Comparison of ENCODE assay signal across 8 mouse cellular contexts in genomic region chr1:70128035-70128434, GRCm38 (mm10).
A peak's percentile ranks its signal among the peaks of the same experiment; 100 is the strongest.
DNase-seq lines count a peak whose midpoint lies in the region; ATAC-seq and TF ChIP-seq lines count a peak whose summit lies in the region.

No protein-coding gene starts in this region.

- H3K36me3 ChIP-seq in forebrain, embryonic 14.5 days (ENCODE audit: control insufficient read depth, insufficient read depth, low read length) = no peaks in the 10 kb centered on the region
- no peaks in the 10 kb centered on the region for H3K36me3 ChIP-seq in forebrain, embryonic 12.5 days (replicated peaks)
- no peaks in the 10 kb centered on the region for H3K36me3 ChIP-seq in limb, embryonic 14.5 days (ENCODE audit: control insufficient read depth, insufficient read depth, low read length)
- H3K36me3 ChIP-seq in limb, embryonic 10.5 days = no peaks in the 10 kb centered on the region
- H3K36me3 ChIP-seq in hindbrain, embryonic 10.5 days = no peaks in the 10 kb centered on the region

- TF ChIP-seq POLR2A in limb, embryonic 14.5 days (IDR thresholded peaks at IDR 0.05; ENCODE audit: borderline replicate concordance, extremely low read depth, insufficient read depth, insufficient read length) = no peak

- peak; percentile 63 for DNase-seq in forebrain, embryonic 14.5 days (ENCODE audit: low spot score)
- DNase-seq in limb, embryonic 14.5 days (ENCODE audit: low spot score) = peak; percentile 28
- no peak for DNase-seq in limb, embryonic 10.5 days (ENCODE audit: low spot score)
- DNase-seq in MEL-GATA-1-ER (ENCODE audit: extremely low read depth, low read depth) = peak; percentile 2
- peak; percentile 11 to 58 for DNase-seq in kidney, postnatal 36 days
- DNase-seq in hindbrain, embryonic 10.5 days (ENCODE audit: low spot score) = no peak

- no peaks in the 10 kb centered on the region for H3K27me3 ChIP-seq in forebrain, embryonic 14.5 days (replicated peaks; ENCODE audit: control insufficient read depth, insufficient read depth, low read length)
- H3K27me3 ChIP-seq in forebrain, embryonic 12.5 days = no peaks in the 10 kb centered on the region
- no peaks in the 10 kb centered on the region for H3K27me3 ChIP-seq in limb, embryonic 14.5 days (ENCODE audit: control insufficient read depth, insufficient read depth, low read length)
- H3K27me3 ChIP-seq in limb, embryonic 10.5 days (ENCODE audit: low read depth, poor library complexity, severe bottlenecking) = no peaks in the 10 kb centered on the region
- no peaks in the 10 kb centered on the region for H3K27me3 ChIP-seq in hindbrain, embryonic 10.5 days (ENCODE audit: insufficient read depth, poor library complexity, severe bottlenecking)

- peak; percentile 55; the same call in 1 of the 2 replicates for ATAC-seq in forebrain, embryonic 14.5 days
- ATAC-seq in forebrain, embryonic 12.5 days (ENCODE audit: low FRiP score) = no peak
- ATAC-seq in limb, embryonic 14.5 days (ENCODE audit: low FRiP score, low read depth) = no peak
- ATAC-seq in monocyte, adult 5-6 weeks (replicated peaks; ENCODE audit: insufficient number of reproducible peaks, low FRiP score, low TSS enrichment, poor library complexity, severe bottlenecking) = no peak

- no peak overlapping the region for H3K9ac ChIP-seq in forebrain, embryonic 14.5 days (ENCODE audit: low read length)
- H3K9ac ChIP-seq in forebrain, embryonic 12.5 days = no peak overlapping the region
- no peak overlapping the region for H3K9ac ChIP-seq in limb, embryonic 14.5 days (ENCODE audit: low read depth, low read length, severe bottlenecking)

- 53% methylated on average over 2 of the region's 2 CpGs for WGBS in forebrain, embryonic 14.5 days
- WGBS in forebrain, embryonic 12.5 days = 54% methylated on average over 2 of the region's 2 CpGs
- 65% methylated on average over 2 of the region's 2 CpGs for WGBS in limb, embryonic 14.5 days
- WGBS in limb, embryonic 10.5 days = 70% methylated on average over 2 of the region's 2 CpGs
- 72% methylated on average over 2 of the region's 2 CpGs for WGBS in hindbrain, embryonic 10.5 days

- H3K27ac ChIP-seq in forebrain, embryonic 14.5 days (ENCODE audit: low read depth, low read length) = no peak overlapping the region
- H3K27ac ChIP-seq in forebrain, embryonic 12.5 days = no peak overlapping the region
- H3K27ac ChIP-seq in limb, embryonic 14.5 days (replicated peaks; ENCODE audit: low read depth, low read length) = no peak overlapping the region
- no peak overlapping the region for H3K27ac ChIP-seq in limb, embryonic 10.5 days
- H3K27ac ChIP-seq in hindbrain, embryonic 10.5 days = no peak overlapping the region

- H3K4me1 ChIP-seq in forebrain, embryonic 14.5 days (ENCODE audit: control insufficient read depth, insufficient read depth, low read length) = no peaks in the 10 kb centered on the region
- H3K4me1 ChIP-seq in forebrain, embryonic 12.5 days = no peaks in the 10 kb centered on the region
- no peaks in the 10 kb centered on the region; the same call in 1 of the 2 replicates for H3K4me1 ChIP-seq in limb, embryonic 14.5 days (ENCODE audit: control insufficient read depth, insufficient read depth, low read length)
- no peaks in the 10 kb centered on the region for H3K4me1 ChIP-seq in limb, embryonic 10.5 days
- H3K4me1 ChIP-seq in hindbrain, embryonic 10.5 days (replicated peaks) = no peaks in the 10 kb centered on the region

- no peaks in the 10 kb centered on the region for H3K9me3 ChIP-seq in forebrain, embryonic 14.5 days (replicated peaks; ENCODE audit: control insufficient read depth, low read length)
- H3K9me3 ChIP-seq in forebrain, embryonic 12.5 days = no peaks in the 10 kb centered on the region
- no peaks in the 10 kb centered on the region for H3K9me3 ChIP-seq in limb, embryonic 14.5 days (ENCODE audit: control insufficient read depth, low read length)
- no peaks in the 10 kb centered on the region for H3K9me3 ChIP-seq in limb, embryonic 10.5 days (replicated peaks)
- no peaks in the 10 kb centered on the region for H3K9me3 ChIP-seq in hindbrain, embryonic 10.5 days

- H3K4me2 ChIP-seq in forebrain, embryonic 14.5 days (ENCODE audit: low read length) = no peak overlapping the region
- H3K4me2 ChIP-seq in forebrain, embryonic 12.5 days = no peak overlapping the region
- H3K4me2 ChIP-seq in limb, embryonic 14.5 days (replicated peaks; ENCODE audit: low read depth, low read length, severe bottlenecking) = no peak overlapping the region

- no peak overlapping the region for H3K4me3 ChIP-seq in forebrain, embryonic 14.5 days (ENCODE audit: low read depth, low read length)
- no peak overlapping the region for H3K4me3 ChIP-seq in forebrain, embryonic 12.5 days (replicated peaks)
- no peak overlapping the region for H3K4me3 ChIP-seq in limb, embryonic 14.5 days (replicated peaks; ENCODE audit: low read length)
- H3K4me3 ChIP-seq in limb, embryonic 10.5 days = no peak overlapping the region
- no peak overlapping the region for H3K4me3 ChIP-seq in hindbrain, embryonic 10.5 days

Comparison
In these comparisons a context has a peak if more than half of its experiments do, and no peak if none do; other contexts are left out.
1. DNase-seq: peak in forebrain, embryonic 14.5 days (single experiment), limb, embryonic 14.5 days (single experiment), MEL-GATA-1-ER (single experiment) and kidney, postnatal 36 days (2 of 2); none in limb, embryonic 10.5 days (single experiment) and hindbrain, embryonic 10.5 days (single experiment).